Mouse (Mus musculus) intestine, embryonic 16.5 days (tissue): ENCODE results near the gene Ptk6. TPM values are rescaled to one million over a fixed set of nuclear protein-coding genes. Genes with fewer than 3 reads are reported as not detected.

Source experiments
- ATAC-seq: fragments of 200-750 bp; cut with Nextera tagmentation; 2 replicates; pipeline ENCODE4 v1.8.0; 2017; ENCODE audit warnings: moderate TSS enrichment, moderate library complexity
- H3K27ac ChIP-seq: fragments of 300-500 bp; sonication (generic); 2 replicates; pipeline ENCODE4 v1.5.1; 2014; ENCODE audit warnings: mild to moderate bottlenecking, low read length
- H3K27me3 ChIP-seq: fragments of 300-500 bp; sonication (generic); replicated peaks from 2 replicates; pipeline ENCODE4 v1.6.1; 2014; ENCODE audit warnings: low read length, control low read depth, mixed read lengths; ENCODE audit not compliant: control insufficient read depth, insufficient read depth
- H3K36me3 ChIP-seq: fragments of 300-500 bp; sonication (generic); 2 replicates; pipeline ENCODE4 v1.6.1; 2014; ENCODE audit warnings: low read length, control low read depth; ENCODE audit not compliant: control insufficient read depth, insufficient read depth
- H3K4me1 ChIP-seq: fragments of 300-500 bp; sonication (generic); 2 replicates; pipeline ENCODE4 v1.6.1; 2014; ENCODE audit warnings: low read length, control low read depth, mixed read lengths; ENCODE audit not compliant: control insufficient read depth, insufficient read depth
- H3K4me2 ChIP-seq: fragments of 300-500 bp; sonication (generic); 2 replicates; pipeline ENCODE4 v1.6.1; 2014; ENCODE audit warnings: low read depth, low read length, control low read depth
- H3K4me3 ChIP-seq: fragments of 300-500 bp; sonication (generic); 2 replicates; pipeline ENCODE4 v1.5.1; 2014; ENCODE audit warnings: mild to moderate bottlenecking, low read length
- H3K9ac ChIP-seq: fragments of 300-500 bp; sonication (generic); 2 replicates; pipeline ENCODE4 v1.6.1; 2014; ENCODE audit warnings: low read depth, low read length
- H3K9me3 ChIP-seq: fragments of 300-500 bp; sonication (generic); 2 replicates; pipeline ENCODE4 v1.6.1; 2016; ENCODE audit warnings: low read length, control low read depth; ENCODE audit not compliant: control insufficient read depth
- WGBS: fragments of 180-500 bp; shearing (Covaris S2); extraction: QIAGEN DNeasy Blood & Tissue Kit; methylation state at CpG from one replicate; pipeline ENCODE4 v1.1.7; 2014; 5-methylcytosine and 5-hydroxymethylcytosine counted together
- polyA plus RNA-seq: library from polyadenylated mRNA; unstranded; fragments of >200 nt; fragmentation: Nextera tagmentation; extraction: Ambion mirVana; gene quantifications from 2 replicates; pipeline ENCODE4 v1.2.1, GENCODE M21; 2015

Ptk6 gene
- polyA plus RNA-seq, 1 experiment from 2014 or later: 0.45 TPM

DNA sequence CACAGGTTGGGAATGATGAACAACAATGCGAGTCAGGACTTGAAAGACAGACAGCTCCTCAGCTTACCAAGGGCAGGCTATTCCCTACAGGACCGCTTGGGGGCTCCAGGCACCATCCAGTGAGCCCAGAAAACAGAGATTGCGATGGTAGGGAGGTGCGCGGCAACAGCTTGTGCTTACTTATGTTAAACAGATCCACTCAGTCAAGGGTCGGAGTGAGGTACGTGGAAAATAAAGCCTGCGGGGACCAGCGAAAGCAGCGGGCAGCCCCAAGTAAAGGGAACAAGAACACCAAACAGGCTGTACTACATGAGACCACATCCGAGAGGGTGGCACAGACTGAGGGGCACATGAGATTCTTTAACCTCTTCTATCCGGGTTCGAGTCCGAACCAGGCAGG, 16.0 kb downstream of the Ptk6 start:
- Histone ChIP-seq H3K4me1 (peaks cover 11% of the 10 kb centered on the region), H3K9me3 (no peaks in the 10 kb centered on the region), H3K4me3 (peak overlapping the region; percentile 73), H3K36me3 (no peaks in the 10 kb centered on the region), H3K27ac (peak overlapping the region; percentile 94), H3K27me3 (no peaks in the 10 kb centered on the region), H3K9ac (peak overlapping the region; percentile 90), H3K4me2 (peak overlapping the region; percentile 95)
- WGBS: under 1% methylated on average over 14 of the region's 14 CpGs
- peak; percentile 85 for ATAC-seq

- no peaks in the 10 kb centered on the region for H3K4me1 ChIP-seq
- no peak overlapping the region for H3K4me2 ChIP-seq
- 65% methylated on average over 6 of the region's 6 CpGs for WGBS
- no peaks in the 10 kb centered on the region for H3K27me3 ChIP-seq
- H3K4me3 ChIP-seq: no peak overlapping the region
- ATAC-seq: no peak
- H3K36me3 ChIP-seq: no peaks in the 10 kb centered on the region
- no peaks in the 10 kb centered on the region for H3K9me3 ChIP-seq
- no peak overlapping the region for H3K27ac ChIP-seq
- no peak overlapping the region for H3K9ac ChIP-seq
Observed at GRCm38 (mm10) chr2:181180898-181181297, 21.7 kb downstream of the Ptk6 start.

DNA sequence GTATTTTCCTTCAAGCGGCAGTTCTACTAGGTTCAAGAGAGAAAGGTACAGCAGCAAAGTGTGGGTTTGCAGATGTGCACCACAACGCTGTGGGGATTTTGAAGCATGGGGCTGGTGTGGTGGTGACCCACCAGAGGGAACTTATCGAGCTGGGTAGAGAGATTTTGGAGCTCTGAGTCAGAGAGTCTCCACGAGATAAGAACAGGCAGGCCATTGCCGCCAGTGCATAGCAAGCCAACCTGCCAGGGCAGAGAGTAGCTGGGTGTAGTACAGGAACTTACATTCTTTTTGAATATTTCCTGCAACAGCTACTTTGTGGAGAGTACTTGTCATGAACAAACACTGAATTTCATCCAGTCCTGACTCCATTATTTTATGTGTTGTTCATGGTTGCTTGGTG, 24.1 kb downstream of the Ptk6 start:
- ATAC-seq: no peak
- 84% methylated on average over 5 of the region's 5 CpGs for WGBS
- no peaks in the 10 kb centered on the region for H3K4me1 ChIP-seq
- H3K4me2 ChIP-seq: no peak overlapping the region
- no peak overlapping the region for H3K4me3 ChIP-seq
- no peak overlapping the region for H3K9ac ChIP-seq
- H3K27ac ChIP-seq: no peak overlapping the region
- no peaks in the 10 kb centered on the region for H3K36me3 ChIP-seq
- H3K9me3 ChIP-seq: no peaks in the 10 kb centered on the region
- no peaks in the 10 kb centered on the region for H3K27me3 ChIP-seq

DNA sequence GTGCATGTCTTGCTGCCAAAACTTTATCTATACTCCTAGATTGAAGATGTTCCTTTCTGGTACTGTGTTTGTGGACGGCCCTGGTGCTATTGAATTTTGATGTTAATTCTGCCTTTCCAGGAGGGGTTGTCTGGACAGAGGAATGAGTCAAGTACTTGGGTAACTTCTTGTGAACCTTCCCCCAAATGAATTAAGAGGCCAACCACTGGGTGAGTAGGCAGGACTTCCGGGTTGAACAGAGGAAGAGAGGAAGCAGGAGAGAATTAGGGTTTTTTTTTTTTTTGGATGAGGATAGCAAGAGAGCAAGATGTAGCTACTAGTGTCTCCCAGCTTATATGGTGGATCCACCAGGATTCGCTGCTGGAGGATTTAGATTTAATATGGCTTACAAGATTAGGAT, 24.6 kb downstream of the Ptk6 start:
- WGBS: 87% methylated on average over 3 of the region's 3 CpGs
- Histone ChIP-seq H3K4me2 (no peak overlapping the region), H3K27me3 (no peaks in the 10 kb centered on the region), H3K4me3 (no peak overlapping the region), H3K36me3 (no peaks in the 10 kb centered on the region), H3K9me3 (no peaks in the 10 kb centered on the region), H3K9ac (no peak overlapping the region), H3K4me1 (no peaks in the 10 kb centered on the region), H3K27ac (no peak overlapping the region)
- no peak for ATAC-seq

- WGBS: 83% methylated on average over 3 of the region's 3 CpGs
- no peak for ATAC-seq
- Histone ChIP-seq H3K9me3 (0 out of 2 replicates have a peak, but pooled peaks cover under 1% of the 10 kb centered on the region), H3K4me3 (no peak overlapping the region), H3K4me1 (no peaks in the 10 kb centered on the region), H3K4me2 (no peak overlapping the region), H3K9ac (no peak overlapping the region), H3K27me3 (no peaks in the 10 kb centered on the region), H3K36me3 (no peaks in the 10 kb centered on the region), H3K27ac (no peak overlapping the region)
Observed at GRCm38 (mm10) chr2:181174646-181175045, 27.9 kb downstream of the Ptk6 start.

GRCm38 (mm10) chr2:181166469-181166868, 36.1 kb downstream of the Ptk6 start:
- no peaks in the 10 kb centered on the region for H3K4me1 ChIP-seq
- H3K4me3 ChIP-seq: no peak overlapping the region
- ATAC-seq: no peak
- no peak overlapping the region for H3K4me2 ChIP-seq
- no peaks in the 10 kb centered on the region for H3K36me3 ChIP-seq
- 75% methylated on average over 5 of the region's 5 CpGs for WGBS
- no peak overlapping the region for H3K9ac ChIP-seq
- 0 out of 2 replicates have a peak, but pooled peaks cover 3% of the 10 kb centered on the region for H3K9me3 ChIP-seq
- no peak overlapping the region for H3K27ac ChIP-seq
- peaks cover 2% of the 10 kb centered on the region; the same call in 1 of the 2 replicates for H3K27me3 ChIP-seq

DNA sequence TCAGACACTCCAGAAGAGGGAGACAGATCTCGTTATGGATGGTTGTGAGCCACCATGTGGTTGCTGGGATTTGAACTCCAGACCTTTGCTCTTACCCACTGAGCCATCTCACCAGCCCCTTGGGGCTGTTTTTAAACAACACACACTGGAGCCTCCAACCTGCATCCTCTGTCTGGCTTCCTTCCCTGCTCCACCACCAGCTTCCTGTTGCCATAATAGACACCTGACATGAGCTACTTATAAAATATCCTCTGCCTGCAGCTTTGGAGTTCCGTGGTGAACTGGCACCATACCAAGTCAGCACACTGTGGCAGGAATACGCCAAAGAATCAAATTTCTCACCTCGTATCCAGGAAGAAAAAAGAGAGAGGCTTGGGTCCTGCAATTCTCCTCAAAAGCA, 41.8 kb downstream of the Ptk6 start:
- H3K9me3 ChIP-seq: no peaks in the 10 kb centered on the region
- peaks cover 27% of the 10 kb centered on the region for H3K27me3 ChIP-seq
- no peaks in the 10 kb centered on the region for H3K4me1 ChIP-seq
- ATAC-seq: no peak
- 71% methylated on average over 4 of the region's 4 CpGs for WGBS
- no peak overlapping the region for H3K9ac ChIP-seq
- no peak overlapping the region for H3K27ac ChIP-seq
- no peaks in the 10 kb centered on the region for H3K36me3 ChIP-seq
- no peak overlapping the region for H3K4me2 ChIP-seq
- H3K4me3 ChIP-seq: no peak overlapping the region

- no peaks in the 10 kb centered on the region for H3K9me3 ChIP-seq
- H3K9ac ChIP-seq: no peak overlapping the region
- no peak overlapping the region for H3K4me2 ChIP-seq
- peaks cover 36% of the 10 kb centered on the region for H3K27me3 ChIP-seq
- H3K36me3 ChIP-seq: no peaks in the 10 kb centered on the region
- no peak for ATAC-seq
- WGBS: 2% methylated on average over 2 of the region's 2 CpGs
- H3K4me3 ChIP-seq: no peak overlapping the region
- H3K27ac ChIP-seq: no peak overlapping the region
- no peaks in the 10 kb centered on the region for H3K4me1 ChIP-seq
Observed at GRCm38 (mm10) chr2:181159771-181160170, 42.8 kb downstream of the Ptk6 start.

DNA sequence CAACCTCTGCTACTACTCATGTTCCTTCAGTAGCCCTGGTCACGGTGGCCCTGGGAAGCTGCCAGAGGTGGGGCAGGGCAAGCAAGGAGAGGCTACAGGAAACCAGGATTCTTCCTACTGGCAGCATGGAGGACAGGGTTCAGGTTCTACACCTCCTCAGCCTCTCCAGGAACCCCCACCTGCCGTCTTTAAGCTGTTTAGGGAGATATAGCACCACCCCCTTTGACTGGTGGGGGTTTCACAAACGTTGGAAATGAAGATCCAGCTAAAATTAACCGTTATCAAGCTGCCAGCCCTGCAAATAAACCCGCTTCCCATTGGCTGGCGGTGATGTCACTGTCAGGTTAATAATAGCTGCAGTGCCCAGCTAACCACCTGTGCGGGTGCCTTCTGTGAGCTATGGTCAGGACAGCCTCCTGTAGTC, 43.5 kb downstream of the Ptk6 start:
- H3K9ac ChIP-seq: no peak overlapping the region
- ATAC-seq: no peak
- H3K4me2 ChIP-seq: no peak overlapping the region
- WGBS: 49% methylated on average over 7 of the region's 7 CpGs
- H3K4me3 ChIP-seq: no peak overlapping the region
- H3K27me3 ChIP-seq: peaks cover 42% of the 10 kb centered on the region
- H3K4me1 ChIP-seq: no peaks in the 10 kb centered on the region
- no peaks in the 10 kb centered on the region for H3K36me3 ChIP-seq
- no peak overlapping the region for H3K27ac ChIP-seq
- H3K9me3 ChIP-seq: no peaks in the 10 kb centered on the region

GRCm38 (mm10) chr2:181158471-181158870, 44.1 kb downstream of the Ptk6 start:
- no peak for ATAC-seq
- no peaks in the 10 kb centered on the region for H3K36me3 ChIP-seq
- H3K4me2 ChIP-seq: no peak overlapping the region

More at GRCm38 (mm10) chr2:181158471-181158870, 44.1 kb downstream of the Ptk6 start:
- no peaks in the 10 kb centered on the region for H3K4me1 ChIP-seq
- no peak overlapping the region for H3K27ac ChIP-seq
- H3K9ac ChIP-seq: no peak overlapping the region
- 74% methylated on average over 2 of the region's 2 CpGs for WGBS
- H3K27me3 ChIP-seq: peaks cover 42% of the 10 kb centered on the region
- no peak overlapping the region for H3K4me3 ChIP-seq
- no peaks in the 10 kb centered on the region for H3K9me3 ChIP-seq
